Mouse (Mus musculus): Measurements from ENCODE around the gene Pigc.

GRCm38 (mm10) chr1:162017975-162018600 lies 49.1 kb downstream of the Pigc start:
- TF ChIP-seq POLR2A (IDR thresholded peaks at IDR 0.05; ENCODE audit: borderline replicate concordance, low read depth, low read length) (no peak), CTCF (IDR thresholded peaks at IDR 0.05; ENCODE audit: low read depth, low read length) (no peak)
